Mouse (Mus musculus) E14TG2a.4 (cell line): ENCODE data around the gene Sprr2a3.
"Not testable (repeated sequence)": the region's sequence is repeated elsewhere in the genome, so short reads cannot be mapped to it uniquely, and the experiment has no call there.

Source experiments
- CTCF ChIP-seq: conservative IDR thresholded peaks from 2 replicates; pipeline ENCODE4 v1.5.1; 2014; ENCODE audit warnings: low read length
- POU5F1 ChIP-seq: IDR thresholded peaks from 2 replicates; pipeline ENCODE4 v1.6.1; 2014; ENCODE audit warnings: low read length, borderline replicate concordance

DNA sequence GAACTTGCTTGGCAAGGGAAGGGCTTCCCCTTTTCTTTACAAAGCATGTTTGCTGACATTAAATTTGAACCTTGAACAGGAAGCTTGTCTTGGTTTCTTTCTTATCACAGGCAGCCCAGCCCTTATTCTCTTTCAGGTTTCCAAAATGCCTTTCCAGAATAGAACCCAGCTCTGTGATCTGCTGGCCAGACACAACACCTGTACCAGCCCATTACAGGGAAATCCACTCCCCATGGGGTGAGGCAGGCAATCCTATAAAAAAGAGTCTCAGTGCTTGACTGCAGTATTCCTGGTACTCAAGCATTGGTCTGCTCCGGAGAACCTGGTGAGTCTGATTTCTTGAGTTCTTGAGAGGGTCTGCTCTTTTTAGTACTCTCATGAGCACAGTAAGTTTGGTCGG lies 34.8 kb upstream of the Sprr2a3 start:
- not testable (repeated sequence) for TF ChIP-seq CTCF, POU5F1
